Mouse (Mus musculus) fibroblast of lung, adult 2 months (primary cell): ENCODE data around the gene Zbtb21.
A peak's percentile ranks its signal among the peaks of the same experiment; 100 is the strongest.
"Not testable (repeated sequence)": the region's sequence is repeated elsewhere in the genome, so short reads cannot be mapped to it uniquely, and the experiment has no call there.

ENCODE experiments used
- DNase-seq: peaks from one replicate; pipeline ENCODE4 v3.0.0-alpha.2; 2011; ENCODE audit warnings: low read depth

Zbtb21 gene

GRCm38 (mm10) chr16:97946993-97947392, 15.4 kb downstream of the Zbtb21 start:
- not testable (repeated sequence) for DNase-seq

- no peak for DNase-seq
These were observed 20.6 kb downstream of the Zbtb21 start for GRCm38 (mm10) chr16:97941844-97942243.

- DNase-seq: no peak
These were observed 21.9 kb downstream of the Zbtb21 start for GRCm38 (mm10) chr16:97940471-97940973.

GRCm38 (mm10) chr16:97935815-97936214, 26.6 kb downstream of the Zbtb21 start:
- DNase-seq: no peak

- no peak for DNase-seq
These were observed 32.2 kb downstream of the Zbtb21 start for GRCm38 (mm10) chr16:97930231-97930630.

GRCm38 (mm10) chr16:97929520-97929919, 32.9 kb downstream of the Zbtb21 start:
- DNase-seq: no peak

GRCm38 (mm10) chr16:97927331-97927938, 35.0 kb downstream of the Zbtb21 start:
- DNase-seq: no peak

- DNase-seq: no peak
These were observed 36.0 kb downstream of the Zbtb21 start for GRCm38 (mm10) chr16:97926381-97926780.

GRCm38 (mm10) chr16:97925760-97926159, 36.7 kb downstream of the Zbtb21 start:
- DNase-seq: no peak

GRCm38 (mm10) chr16:97923700-97924099, 38.7 kb downstream of the Zbtb21 start:
- DNase-seq: no peak

- no peak for DNase-seq
These were observed 39.7 kb downstream of the Zbtb21 start for GRCm38 (mm10) chr16:97922779-97923126.

- peak; percentile 44 for DNase-seq
These were observed 40.3 kb downstream of the Zbtb21 start for GRCm38 (mm10) chr16:97921961-97922778.

- DNase-seq: no peak
These were observed 41.8 kb downstream of the Zbtb21 start for GRCm38 (mm10) chr16:97920621-97921020.

GRCm38 (mm10) chr16:97919793-97920192, 42.6 kb downstream of the Zbtb21 start:
- DNase-seq: no peak

- DNase-seq: no peak
These were observed 49.5 kb downstream of the Zbtb21 start for GRCm38 (mm10) chr16:97912873-97913272.

- no peak for DNase-seq
These were observed 53.1 kb downstream of the Zbtb21 start for GRCm38 (mm10) chr16:97909356-97909755.

GRCm38 (mm10) chr16:97907496-97907895, 54.9 kb downstream of the Zbtb21 start:
- DNase-seq: no peak

- DNase-seq: no peak
These were observed 56.1 kb downstream of the Zbtb21 start for GRCm38 (mm10) chr16:97906337-97906736.

GRCm38 (mm10) chr16:97905449-97905991, 56.9 kb downstream of the Zbtb21 start:
- DNase-seq: no peak

- DNase-seq: no peak
These were observed 58.4 kb downstream of the Zbtb21 start for GRCm38 (mm10) chr16:97904035-97904434.

GRCm38 (mm10) chr16:97897346-97898024, 64.9 kb downstream of the Zbtb21 start:
- DNase-seq: peak; percentile 79
